Mouse (Mus musculus) macrophage (primary cell): Measurements from ENCODE around the gene Mcm9. TPM values are rescaled to one million over a fixed set of nuclear protein-coding genes. Genes with fewer than 3 reads are reported as not detected.
A peak's percentile ranks its signal among the peaks of the same experiment; 100 is the strongest.

Experiments used
- H3K27ac ChIP-seq: fragments of 350-480 bp; formaldehyde crosslinking; 2 replicates; pipeline ENCODE4 v1.9.0; 2021
- H3K36me3 ChIP-seq: fragments of 350-480 bp; formaldehyde crosslinking; 2 replicates; pipeline ENCODE4 v1.9.0; 2021; ENCODE audit errors: inconsistent target
- H3K4me3 ChIP-seq: fragments of 350-480 bp; formaldehyde crosslinking; 2 replicates; pipeline ENCODE4 v1.9.0; 2021; ENCODE audit errors: inconsistent target
- H3K79me2 ChIP-seq: fragments of 350-480 bp; formaldehyde crosslinking; 2 replicates; pipeline ENCODE4 v1.9.0; 2021; ENCODE audit errors: inconsistent target
- WGBS: methylation state at CpG from one replicate; pipeline ENCODE4 v1.1.7; 2026; ENCODE audit warnings: inconsistent platforms; ENCODE audit not compliant: missing documents; 5-methylcytosine and 5-hydroxymethylcytosine counted together
- polyA plus RNA-seq: library from polyadenylated mRNA; stranded (reverse); fragments of 250-400 nt; gene quantifications from 3 replicates; pipeline ENCODE4 v1.2.4, GENCODE M21; 2018; ENCODE audit warnings: inconsistent platforms

Gene Mcm9
- polyA plus RNA-seq, 1 experiment from 2014 or later = 11.3 TPM

- Histone ChIP-seq H3K27ac (peak overlapping the region; percentile 59; the same call in 1 of the 2 replicates), H3K79me2 (peaks cover 60% of the 10 kb centered on the region), H3K4me3 (peak overlapping the region; percentile 68; the same call in 1 of the 2 replicates), H3K36me3 (no peaks in the 10 kb centered on the region)
- 57% methylated on average over 5 of the region's 5 CpGs for WGBS
Measured at GRCm38 (mm10) chr10:53598821-53599220, 31.4 kb downstream of the Mcm9 start.

GRCm38 (mm10) chr10:53597121-53597881, 32.9 kb downstream of the Mcm9 start:
- Histone ChIP-seq H3K27ac (peak overlapping the region; percentile 59), H3K79me2 (peaks cover 45% of the 10 kb centered on the region), H3K4me3 (peak overlapping the region; percentile 68), H3K36me3 (no peaks in the 10 kb centered on the region)
- under 1% methylated on average over 81 of the region's 99 CpGs for WGBS

- WGBS = 2% methylated on average over 25 of the region's 52 CpGs
- Histone ChIP-seq H3K27ac (peak within 1 kb of the TSS; percentile 49), H3K36me3 (no peaks in the 10 kb centered on the region), H3K79me2 (peaks cover 39% of the 10 kb centered on the region), H3K4me3 (peak within 1 kb of the TSS; percentile 68)
Measured at GRCm38 (mm10) chr10:53596677-53597120, 33.5 kb downstream of the Mcm9 start, which contains the start of gene Asf1a. TSS of gene Asf1a (plus strand) at chr10:53596757.

- WGBS = 5% methylated on average over 24 of the region's 27 CpGs
- Histone ChIP-seq H3K79me2 (peaks cover 32% of the 10 kb centered on the region), H3K4me3 (peak overlapping the region; percentile 55), H3K27ac (peak overlapping the region; percentile 49), H3K36me3 (no peaks in the 10 kb centered on the region)
Measured at GRCm38 (mm10) chr10:53595744-53596676, 34.2 kb downstream of the Mcm9 start.

GRCm38 (mm10) chr10:53585777-53586176, 44.5 kb downstream of the Mcm9 start:
- Histone ChIP-seq H3K79me2 (no peaks in the 10 kb centered on the region), H3K4me3 (no peak overlapping the region), H3K27ac (no peak overlapping the region), H3K36me3 (no peaks in the 10 kb centered on the region)
- 94% methylated on average over 3 of the region's 3 CpGs for WGBS

GRCm38 (mm10) chr10:53581087-53581486, 49.2 kb downstream of the Mcm9 start:
- Histone ChIP-seq H3K4me3 (no peak overlapping the region), H3K79me2 (no peaks in the 10 kb centered on the region), H3K36me3 (no peaks in the 10 kb centered on the region), H3K27ac (no peak overlapping the region)
- 85% methylated on average over 6 of the region's 12 CpGs for WGBS

GRCm38 (mm10) chr10:53580621-53581081, 49.6 kb downstream of the Mcm9 start:
- no peak overlapping the region for H3K4me3 ChIP-seq
- no peaks in the 10 kb centered on the region for H3K36me3 ChIP-seq
- 66% methylated on average over 13 of the region's 14 CpGs for WGBS
- H3K79me2 ChIP-seq = no peaks in the 10 kb centered on the region
- H3K27ac ChIP-seq = no peak overlapping the region

GRCm38 (mm10) chr10:53580137-53580536, 50.1 kb downstream of the Mcm9 start:
- H3K36me3 ChIP-seq = no peaks in the 10 kb centered on the region
- H3K27ac ChIP-seq = no peak overlapping the region
- H3K4me3 ChIP-seq = no peak overlapping the region
- H3K79me2 ChIP-seq = no peaks in the 10 kb centered on the region
- WGBS = 66% methylated on average over 6 of the region's 7 CpGs

- Histone ChIP-seq H3K4me3 (no peak overlapping the region), H3K79me2 (no peaks in the 10 kb centered on the region), H3K27ac (no peak overlapping the region), H3K36me3 (no peaks in the 10 kb centered on the region)
Measured at GRCm38 (mm10) chr10:53568531-53568930, 61.7 kb downstream of the Mcm9 start.

- 100% methylated on average over 2 of the region's 2 CpGs for WGBS
- no peaks in the 10 kb centered on the region for H3K79me2 ChIP-seq
- no peaks in the 10 kb centered on the region for H3K36me3 ChIP-seq
- no peak overlapping the region for H3K27ac ChIP-seq
- no peak overlapping the region for H3K4me3 ChIP-seq
Measured at GRCm38 (mm10) chr10:53565538-53565937, 64.7 kb downstream of the Mcm9 start.

GRCm38 (mm10) chr10:53562001-53562400, 68.2 kb downstream of the Mcm9 start:
- no peaks in the 10 kb centered on the region for H3K79me2 ChIP-seq
- no peak overlapping the region for H3K4me3 ChIP-seq
- 96% methylated on average over 3 of the region's 5 CpGs for WGBS
- no peaks in the 10 kb centered on the region for H3K36me3 ChIP-seq
- no peak overlapping the region for H3K27ac ChIP-seq

- H3K36me3 ChIP-seq = peaks cover 35% of the 10 kb centered on the region
- WGBS = 90% methylated on average over 7 of the region's 7 CpGs
- no peaks in the 10 kb centered on the region for H3K79me2 ChIP-seq
- H3K27ac ChIP-seq = no peak overlapping the region
- no peak overlapping the region for H3K4me3 ChIP-seq
Measured at GRCm38 (mm10) chr10:53537596-53537995, 92.6 kb downstream of the Mcm9 start.

- Histone ChIP-seq H3K79me2 (no peaks in the 10 kb centered on the region), H3K4me3 (no peak overlapping the region), H3K27ac (no peak overlapping the region), H3K36me3 (peaks cover 5% of the 10 kb centered on the region; the same call in 1 of the 2 replicates)
- WGBS = 97% methylated on average over 5 of the region's 5 CpGs
Measured at GRCm38 (mm10) chr10:53532297-53532696, 97.9 kb downstream of the Mcm9 start.

- Histone ChIP-seq H3K79me2 (no peaks in the 10 kb centered on the region), H3K27ac (no peak overlapping the region), H3K36me3 (no peaks in the 10 kb centered on the region), H3K4me3 (no peak overlapping the region)
- WGBS = 38% methylated on average over 6 of the region's 6 CpGs
Measured at GRCm38 (mm10) chr10:53527838-53528773, 102.1 kb downstream of the Mcm9 start.
